Mouse (Mus musculus) liver, embryonic 12.5 days (tissue): ENCODE measurements around the gene Paox. TPM values are rescaled to one million over a fixed set of nuclear protein-coding genes. Genes with fewer than 3 reads are reported as not detected.

Experiments
- polyA plus RNA-seq: library from polyadenylated mRNA; unstranded; fragments of >200 nt; fragmentation: Nextera tagmentation; extraction: Ambion mirVana; gene quantifications from 2 replicates; pipeline ENCODE4 v1.2.1, GENCODE M21; 2016

Gene Paox
- polyA plus RNA-seq, 1 experiment from 2014 or later: 11.5 TPM

Other genes with a start within 250 kb of the Paox start
- 0.05 TPM in 1 of 2 replicates, not detected in the other for gene Kndc1, start 221.1 kb upstream of the Paox start, polyA plus RNA-seq
- not detected in 2 replicates for gene Utf1, start 172.0 kb upstream of the Paox start, polyA plus RNA-seq
- gene 6430531B16Rik, start 137.0 kb upstream of the Paox start, polyA plus RNA-seq: not detected in 2 replicates
- gene Adam8, start 123.2 kb upstream of the Paox start, polyA plus RNA-seq: 0.61 and 0.83 TPM in 2 replicates
- gene Zfp511, start 79.4 kb upstream of the Paox start, polyA plus RNA-seq: 28.7 and 29.6 TPM in 2 replicates
- gene Tubgcp2, start 79.1 kb upstream of the Paox start, polyA plus RNA-seq: 36.6 and 38.3 TPM in 2 replicates
- gene Msx3, start 66.7 kb upstream of the Paox start, polyA plus RNA-seq: not detected in 2 replicates
- gene Caly, start 33.3 kb upstream of the Paox start, polyA plus RNA-seq: 0.33 and 0.38 TPM in 2 replicates
- not detected in 2 replicates for gene Prap1, start 22.4 kb upstream of the Paox start, polyA plus RNA-seq
- gene Fuom, start 13.4 kb upstream of the Paox start, polyA plus RNA-seq: 7.4 and 7.6 TPM in 2 replicates
- gene Echs1, start 677 bp downstream of the Paox start, polyA plus RNA-seq: 78.4 and 78.7 TPM in 2 replicates
- 25.4 and 25.6 TPM in 2 replicates for gene Mtg1, start 21.8 kb downstream of the Paox start, polyA plus RNA-seq
- 0.04 TPM in 1 of 2 replicates, not detected in the other for gene Sprn, start 39.1 kb downstream of the Paox start, polyA plus RNA-seq
- gene Olfr522, start 49.0 kb downstream of the Paox start, polyA plus RNA-seq: not detected in 2 replicates
- gene Olfr523, start 57.4 kb downstream of the Paox start, polyA plus RNA-seq: not detected in 2 replicates
- not detected in 2 replicates for gene Olfr524, start 90.2 kb downstream of the Paox start, polyA plus RNA-seq
- 0.08 TPM in 1 of 2 replicates, not detected in the other for gene Cd163l1, start 102.5 kb downstream of the Paox start, polyA plus RNA-seq
- gene 5830411N06Rik, start 131.5 kb downstream of the Paox start, polyA plus RNA-seq: not detected in 2 replicates
- not detected in 2 replicates for gene Olfr525, start 205.1 kb downstream of the Paox start, polyA plus RNA-seq
- not detected in 2 replicates for gene Olfr527, start 218.2 kb downstream of the Paox start, polyA plus RNA-seq
- not detected in 2 replicates for gene Olfr60, start 245.9 kb downstream of the Paox start, polyA plus RNA-seq